Mouse (Mus musculus) neural tube, embryonic 14.5 days (tissue): ENCODE data around the gene Uqcc3. TPM values are rescaled to one million over a fixed set of nuclear protein-coding genes. Genes with fewer than 3 reads are reported as not detected.
"Not testable (repeated sequence)": the region's sequence is repeated elsewhere in the genome, so short reads cannot be mapped to it uniquely, and the experiment has no call there.

Experiments
- ATAC-seq: fragments of 200-750 bp; cut with Nextera tagmentation; 2 replicates; pipeline ENCODE4 v1.8.0; 2017; ENCODE audit warnings: low read depth, mild to moderate bottlenecking, moderate TSS enrichment, moderate library complexity
- H3K27ac ChIP-seq: fragments of 300-500 bp; sonication (generic); 2 replicates; pipeline ENCODE4 v1.5.1; 2014; ENCODE audit warnings: low read depth, mild to moderate bottlenecking, control low read depth, low read length, moderate library complexity, mixed read lengths
- H3K27me3 ChIP-seq: fragments of 300-500 bp; sonication (generic); 2 replicates; pipeline ENCODE4 v1.6.1; 2014; ENCODE audit warnings: low read length; ENCODE audit not compliant: control insufficient read depth, insufficient read depth
- H3K36me3 ChIP-seq: fragments of 300-500 bp; sonication (generic); 2 replicates; pipeline ENCODE4 v1.6.1; 2014; ENCODE audit warnings: low read length, mixed read lengths; ENCODE audit not compliant: control insufficient read depth, insufficient read depth
- H3K4me1 ChIP-seq: fragments of 300-500 bp; sonication (generic); 2 replicates; pipeline ENCODE4 v1.6.1; 2014; ENCODE audit warnings: low read length; ENCODE audit not compliant: control insufficient read depth, insufficient read depth
- H3K4me2 ChIP-seq: fragments of 300-500 bp; sonication (generic); 2 replicates; pipeline ENCODE4 v1.6.1; 2014; ENCODE audit warnings: mild to moderate bottlenecking, low read depth, low read length, control low read depth
- H3K4me3 ChIP-seq: fragments of 300-500 bp; sonication (generic); 2 replicates; pipeline ENCODE4 v1.5.1; 2014; ENCODE audit warnings: low read depth, low read length, control low read depth, mixed read lengths
- H3K9ac ChIP-seq: fragments of 300-500 bp; sonication (generic); replicated peaks from 2 replicates; pipeline ENCODE4 v1.6.1; 2014; ENCODE audit warnings: low read depth, mild to moderate bottlenecking, control low read depth, low read length, mixed read lengths
- H3K9me3 ChIP-seq: fragments of 300-500 bp; sonication (generic); 2 replicates; pipeline ENCODE4 v1.6.1; 2016; ENCODE audit warnings: low read length; ENCODE audit not compliant: control insufficient read depth
- WGBS: fragments of 180-500 bp; shearing (Covaris S2); extraction: QIAGEN DNeasy Blood & Tissue Kit; methylation state at CpG from one replicate; pipeline ENCODE4 v1.1.7; 2014; 5-methylcytosine and 5-hydroxymethylcytosine counted together
- polyA plus RNA-seq: library from polyadenylated mRNA; unstranded; fragments of >200 nt; fragmentation: Nextera tagmentation; extraction: Ambion mirVana; gene quantifications from 2 replicates; pipeline ENCODE4 v1.2.1, GENCODE M21; 2014

Uqcc3 gene
- polyA plus RNA-seq, 1 experiment from 2014 or later = 64.1 TPM

DNA sequence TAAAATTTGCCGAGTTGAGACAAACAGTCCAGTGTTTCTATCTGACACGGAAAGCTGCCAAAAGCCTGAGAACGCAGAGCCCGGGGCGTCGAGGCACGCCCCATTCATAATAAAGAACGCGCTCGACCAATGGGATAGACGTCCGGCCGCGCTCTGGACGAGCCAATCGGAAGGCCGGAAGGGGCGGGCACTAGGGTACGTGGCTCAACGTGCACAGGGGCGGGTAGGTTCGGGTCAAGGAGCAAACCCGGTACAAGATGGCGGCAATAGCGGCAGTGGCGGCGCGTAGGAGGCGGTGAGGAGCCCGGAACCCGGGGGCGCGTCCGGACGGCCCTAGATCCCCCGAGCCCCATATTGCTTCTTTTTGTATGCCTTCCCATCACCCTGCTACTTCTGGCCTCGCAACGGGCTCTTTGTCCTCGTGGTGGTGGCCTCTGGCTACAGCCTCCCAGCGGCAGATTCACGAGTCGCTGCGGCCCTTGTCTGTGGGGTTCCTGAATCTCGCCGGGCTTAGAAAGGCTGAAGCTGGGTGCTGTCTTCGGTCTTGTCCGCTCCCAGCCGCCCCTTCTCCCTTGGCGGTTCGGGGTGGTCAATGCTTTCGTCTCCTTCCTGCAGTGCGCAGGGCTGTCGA is 17.3 kb upstream of the Uqcc3 start, which contains the start of gene Ganab:
Gene Ganab (plus strand): TSS at position 207 of the 631 bp plus-strand sequence.
- peaks cover 23% of the 10 kb centered on the region for H3K4me1 ChIP-seq
- WGBS = under 1% methylated on average over 49 of the region's 53 CpGs
- H3K4me3 ChIP-seq = peak within 1 kb of the TSS; percentile 76
- H3K27ac ChIP-seq = peak within 1 kb of the TSS; percentile 81
- no peaks in the 10 kb centered on the region for H3K27me3 ChIP-seq
- H3K4me2 ChIP-seq = peak within 1 kb of the TSS; percentile 77
- H3K9ac ChIP-seq = peak within 1 kb of the TSS; percentile 46
- H3K36me3 ChIP-seq = peaks cover 10% of the 10 kb centered on the region; the same call in 1 of the 2 replicates
- H3K9me3 ChIP-seq = no peaks in the 10 kb centered on the region
- peak; percentile 99 for ATAC-seq

- peak; percentile 45 for ATAC-seq
- H3K4me1 ChIP-seq = peaks cover 26% of the 10 kb centered on the region
These were observed 16.6 kb upstream of the Uqcc3 start for GRCm38 (mm10) chr19:8897211-8897864.

GRCm38 (mm10) chr19:8896231-8896630 is 15.5 kb upstream of the Uqcc3 start:
- H3K36me3 ChIP-seq, H3K27ac ChIP-seq, H3K4me2 ChIP-seq, H3K4me3 ChIP-seq, H3K27me3 ChIP-seq, ATAC-seq, H3K9ac ChIP-seq, H3K9me3 ChIP-seq: not testable (repeated sequence)
- WGBS = 90% methylated on average over 5 of the region's 5 CpGs
- H3K4me1 ChIP-seq = peaks cover 27% of the 10 kb centered on the region

More at GRCm38 (mm10) chr19:8897211-8897864, 16.6 kb upstream of the Uqcc3 start:
- H3K4me3 ChIP-seq = peak overlapping the region; percentile 76
- H3K4me2 ChIP-seq = peak overlapping the region; percentile 77
- WGBS = 19% methylated on average over 21 of the region's 21 CpGs
- peak overlapping the region; percentile 44 for H3K9ac ChIP-seq
- not testable (repeated sequence) for H3K36me3 ChIP-seq, H3K9me3 ChIP-seq, H3K27me3 ChIP-seq
- peak overlapping the region; percentile 81 for H3K27ac ChIP-seq

DNA sequence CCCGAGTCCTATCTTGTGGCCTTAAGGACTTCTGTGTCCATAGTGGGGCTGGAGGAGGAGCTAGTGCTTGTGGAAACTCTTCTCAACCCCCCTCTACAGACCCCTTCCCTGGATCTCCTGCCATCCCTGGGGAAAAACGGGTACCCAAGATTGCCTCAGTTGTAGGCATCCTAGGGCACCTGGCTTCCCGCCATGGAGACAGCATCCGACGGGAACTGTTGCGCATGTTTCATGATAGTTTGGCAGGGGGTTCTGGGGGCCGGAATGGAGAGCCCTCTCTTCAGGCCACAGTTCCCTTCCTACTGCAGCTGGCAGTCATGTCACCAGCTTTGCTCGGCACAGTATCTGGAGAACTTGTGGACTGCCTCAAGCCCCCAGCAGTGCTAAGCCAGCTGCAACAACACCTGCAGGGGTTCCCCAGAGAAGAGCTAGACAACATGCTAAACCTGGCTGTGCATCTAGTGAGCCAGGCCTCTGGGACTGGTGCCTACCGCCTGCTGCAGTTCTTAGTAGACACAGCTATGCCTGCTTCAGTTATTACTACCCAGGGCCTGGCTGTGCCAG is 14.8 kb upstream of the Uqcc3 start:
- H3K27me3 ChIP-seq = no peaks in the 10 kb centered on the region
- H3K9ac ChIP-seq = no peak overlapping the region
- H3K36me3 ChIP-seq = peaks cover 7% of the 10 kb centered on the region; the same call in 1 of the 2 replicates
- 89% methylated on average over 9 of the region's 9 CpGs for WGBS
- no peak overlapping the region for H3K4me2 ChIP-seq
- H3K4me1 ChIP-seq = peaks cover 27% of the 10 kb centered on the region
- no peaks in the 10 kb centered on the region for H3K9me3 ChIP-seq
- no peak overlapping the region for H3K27ac ChIP-seq
- H3K4me3 ChIP-seq = no peak overlapping the region
- ATAC-seq = no peak

GRCm38 (mm10) chr19:8892829-8893766 is 12.4 kb upstream of the Uqcc3 start, which contains the start of gene Ints5:
Ints5 (plus strand) TSS chr19:8893005.
- 2% methylated on average over 54 of the region's 54 CpGs for WGBS

DNA sequence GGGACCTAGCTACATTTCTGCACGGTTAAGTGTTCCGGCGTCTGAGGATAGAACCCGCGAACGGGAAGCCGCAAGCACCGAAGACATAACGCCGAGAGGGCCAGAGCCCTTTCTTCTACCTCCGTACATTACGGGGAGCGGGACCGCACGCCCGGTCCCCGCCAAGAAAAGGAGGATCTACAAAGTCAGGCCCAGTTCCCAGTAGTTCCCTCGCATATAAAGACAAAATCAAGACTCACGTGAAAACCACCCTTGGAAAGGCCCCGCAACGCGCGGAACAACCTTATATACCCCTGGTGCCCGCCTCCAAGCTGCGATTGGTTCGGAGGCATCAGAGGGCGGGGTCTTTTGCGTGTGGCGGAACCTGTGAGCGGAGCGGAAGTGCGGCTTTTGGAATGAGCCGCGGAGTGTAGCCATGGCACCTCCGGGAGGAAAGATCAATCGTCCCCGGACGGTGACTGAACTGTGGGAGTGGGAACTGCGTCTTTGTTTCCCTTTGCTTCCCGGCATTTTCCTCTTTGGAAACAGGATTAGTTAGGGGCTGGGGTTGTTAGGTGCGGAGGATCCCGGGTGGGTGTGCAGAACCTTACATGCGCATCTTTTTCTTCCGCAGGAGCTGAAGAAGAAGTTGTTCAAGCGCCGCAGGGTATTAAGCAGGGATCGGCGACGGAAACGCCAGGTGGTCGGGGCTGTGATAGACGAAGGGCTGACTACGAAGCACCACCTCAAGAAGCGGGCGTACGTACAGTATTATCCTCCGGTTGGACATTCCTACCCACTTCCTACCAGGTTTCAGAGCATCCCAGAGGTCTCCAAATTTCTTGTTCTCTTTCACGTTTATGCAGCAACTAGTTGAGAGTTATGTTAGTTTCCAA is 8.0 kb upstream of the Uqcc3 start, which contains the start of the genes 1810009A15Rik and Gm49416:
Gene 1810009A15Rik (plus strand): TSS at position 343 of the 875 bp plus-strand sequence.
Gene Gm49416 (plus strand): TSS at position 416 of the 875 bp plus-strand sequence.
- Histone ChIP-seq H3K27ac (peak within 1 kb of the TSS; percentile 80), H3K4me3 (peak within 1 kb of the TSS; percentile 54), H3K4me1 (peaks cover 16% of the 10 kb centered on the region), H3K4me2 (peak within 1 kb of the TSS; percentile 80), H3K9ac (peak within 1 kb of the TSS; percentile 71), H3K27me3 (no peaks in the 10 kb centered on the region), H3K36me3 (0 out of 2 replicates have a peak, but pooled peaks cover 3% of the 10 kb centered on the region), H3K9me3 (no peaks in the 10 kb centered on the region)
- under 1% methylated on average over 58 of the region's 58 CpGs for WGBS
- peak; percentile 96 for ATAC-seq

More at GRCm38 (mm10) chr19:8892829-8893766, 12.4 kb upstream of the Uqcc3 start, which contains the start of gene Ints5:
- Histone ChIP-seq H3K9me3 (no peaks in the 10 kb centered on the region), H3K4me1 (peaks cover 19% of the 10 kb centered on the region), H3K27me3 (no peaks in the 10 kb centered on the region), H3K27ac (peak within 1 kb of the TSS; percentile 86), H3K9ac (peak within 1 kb of the TSS; percentile 83), H3K4me2 (peak within 1 kb of the TSS; percentile 94), H3K4me3 (peak within 1 kb of the TSS; percentile 81), H3K36me3 (peaks cover 7% of the 10 kb centered on the region; the same call in 1 of the 2 replicates)
- peak; percentile 47 for ATAC-seq

- WGBS = 14% methylated on average over 19 of the region's 19 CpGs
- 0 out of 2 replicates have a peak, but pooled peaks cover 3% of the 10 kb centered on the region for H3K36me3 ChIP-seq
- peak overlapping the region; percentile 54 for H3K4me3 ChIP-seq
- peak overlapping the region; percentile 80; the same call in 1 of the 2 replicates for H3K27ac ChIP-seq
- H3K27me3 ChIP-seq = no peaks in the 10 kb centered on the region
- H3K4me1 ChIP-seq = peaks cover 12% of the 10 kb centered on the region
- peak overlapping the region; percentile 80 for H3K4me2 ChIP-seq
- no peak for ATAC-seq
- peak overlapping the region; percentile 71 for H3K9ac ChIP-seq
- H3K9me3 ChIP-seq = no peaks in the 10 kb centered on the region
These were observed 7.1 kb upstream of the Uqcc3 start for GRCm38 (mm10) chr19:8887585-8888463.
